Mouse (Mus musculus) hindbrain, embryonic 11.5 days (tissue): ENCODE measurements around the gene Suclg1. TPM values are rescaled to one million over a fixed set of nuclear protein-coding genes. Genes with fewer than 3 reads are reported as not detected.

Source experiments
- ATAC-seq: fragments of 200-750 bp; cut with Nextera tagmentation; 2 replicates; pipeline ENCODE4 v1.8.0; 2017; ENCODE audit warnings: mild to moderate bottlenecking, moderate TSS enrichment, moderate library complexity; ENCODE audit not compliant: low FRiP score
- DNase-seq: peaks from one replicate; pipeline ENCODE4 v3.0.0-alpha.2; 2015; ENCODE audit warnings: low spot score
- H3K27ac ChIP-seq: fragments of 300-500 bp; sonication (generic); 2 replicates; pipeline ENCODE4 v1.5.1; 2014; ENCODE audit warnings: mild to moderate bottlenecking, low read depth, low read length
- H3K27me3 ChIP-seq: fragments of 300-500 bp; sonication (generic); 2 replicates; pipeline ENCODE4 v1.6.1; 2014; ENCODE audit warnings: mild to moderate bottlenecking, low read length, moderate library complexity, mixed read lengths; ENCODE audit not compliant: control insufficient read depth, insufficient read depth
- H3K36me3 ChIP-seq: fragments of 300-500 bp; sonication (generic); 2 replicates; pipeline ENCODE4 v1.6.1; 2014; ENCODE audit warnings: mild to moderate bottlenecking, low read length, moderate library complexity, mixed read lengths; ENCODE audit not compliant: control insufficient read depth, insufficient read depth
- H3K4me1 ChIP-seq: fragments of 300-500 bp; sonication (generic); replicated peaks from 2 replicates; pipeline ENCODE4 v1.6.1; 2014; ENCODE audit warnings: low read length, mixed read lengths; ENCODE audit not compliant: control insufficient read depth, insufficient read depth
- H3K4me2 ChIP-seq: fragments of 300-500 bp; sonication (generic); replicated peaks from 2 replicates; pipeline ENCODE4 v1.6.1; 2014; ENCODE audit warnings: mild to moderate bottlenecking, low read depth, low read length
- H3K4me3 ChIP-seq: fragments of 300-500 bp; sonication (generic); 2 replicates; pipeline ENCODE4 v1.5.1; 2014; ENCODE audit warnings: low read depth, low read length
- H3K9ac ChIP-seq: fragments of 300-500 bp; sonication (generic); 2 replicates; pipeline ENCODE4 v1.6.1; 2014; ENCODE audit warnings: low read depth, low read length
- H3K9me3 ChIP-seq: fragments of 300-500 bp; sonication (generic); 2 replicates; pipeline ENCODE4 v1.6.1; 2016; ENCODE audit warnings: low read length; ENCODE audit not compliant: control insufficient read depth
- WGBS: fragments of 180-500 bp; shearing (Covaris S2); extraction: QIAGEN DNeasy Blood & Tissue Kit; methylation state at CpG from one replicate; pipeline ENCODE4 v1.1.7; 2014; 5-methylcytosine and 5-hydroxymethylcytosine counted together
- polyA plus RNA-seq: library from polyadenylated mRNA; unstranded; fragments of >200 nt; fragmentation: Nextera tagmentation; extraction: Ambion mirVana; gene quantifications from 2 replicates; pipeline ENCODE4 v1.2.1, GENCODE M21; 2014

The Suclg1 gene
- polyA plus RNA-seq, 1 experiment from 2014 or later, result 177 TPM

GRCm38 (mm10) chr6:73235650-73236049 is 12.5 kb upstream of the Suclg1 start:
- Histone ChIP-seq H3K27ac (no peak overlapping the region), H3K36me3 (no peaks in the 10 kb centered on the region), H3K9ac (no peak overlapping the region), H3K27me3 (no peaks in the 10 kb centered on the region), H3K4me2 (no peak overlapping the region), H3K4me3 (no peak overlapping the region), H3K9me3 (no peaks in the 10 kb centered on the region), H3K4me1 (no peaks in the 10 kb centered on the region)
- ATAC-seq, result no peak
- DNase-seq, result no peak
- 68% methylated on average over 3 of the region's 3 CpGs for WGBS

- DNase-seq (no peak), ATAC-seq (no peak)
- H3K36me3 ChIP-seq, result no peaks in the 10 kb centered on the region
- no peak overlapping the region for H3K4me3 ChIP-seq
- no peaks in the 10 kb centered on the region for H3K27me3 ChIP-seq
- no peak overlapping the region for H3K4me2 ChIP-seq
- 79% methylated on average over 2 of the region's 2 CpGs for WGBS
- H3K4me1 ChIP-seq, result no peaks in the 10 kb centered on the region
- H3K9me3 ChIP-seq, result no peaks in the 10 kb centered on the region
- no peak overlapping the region for H3K27ac ChIP-seq
- H3K9ac ChIP-seq, result no peak overlapping the region
Observed at GRCm38 (mm10) chr6:73246821-73247220, 1.4 kb upstream of the Suclg1 start.

DNA sequence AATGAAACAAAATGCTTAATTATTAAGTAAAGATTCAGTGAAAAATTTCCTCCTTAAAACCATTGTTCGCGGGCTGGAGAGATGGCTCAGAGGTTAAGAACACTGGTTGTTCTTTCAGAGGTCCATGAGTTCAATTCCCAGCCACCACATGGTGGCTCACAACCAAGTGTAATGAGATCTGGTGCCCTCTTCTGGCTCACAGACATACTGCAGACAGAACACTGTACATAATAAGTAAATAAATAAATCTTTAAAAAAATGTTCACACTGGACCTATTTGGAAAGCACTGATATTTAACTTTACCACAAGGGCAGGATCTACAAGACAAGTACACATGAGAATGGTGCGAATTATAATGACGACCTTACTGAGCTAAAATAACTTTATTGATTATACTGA is 730 bp upstream of the Suclg1 start:
- Histone ChIP-seq H3K4me2 (no peak overlapping the region), H3K4me3 (peak overlapping the region; percentile 82), H3K27ac (no peak overlapping the region), H3K27me3 (no peaks in the 10 kb centered on the region), H3K36me3 (no peaks in the 10 kb centered on the region), H3K4me1 (no peaks in the 10 kb centered on the region), H3K9ac (no peak overlapping the region), H3K9me3 (no peaks in the 10 kb centered on the region)
- ATAC-seq (no peak), DNase-seq (peak; percentile 56)
- WGBS, result 41% methylated on average over 4 of the region's 4 CpGs

GRCm38 (mm10) chr6:73249049-73249422 is 854 bp downstream of the Suclg1 start:
- Histone ChIP-seq H3K4me3 (peak overlapping the region; percentile 82), H3K27me3 (no peaks in the 10 kb centered on the region), H3K9ac (peak overlapping the region; percentile 86), H3K9me3 (no peaks in the 10 kb centered on the region), H3K36me3 (no peaks in the 10 kb centered on the region), H3K4me2 (peak overlapping the region; percentile 67), H3K27ac (no peak overlapping the region), H3K4me1 (no peaks in the 10 kb centered on the region)
- WGBS, result 12% methylated on average over 12 of the region's 12 CpGs
- ATAC-seq, result no peak; the same call in 1 of the 2 replicates
- peak; percentile 31 for DNase-seq

DNA sequence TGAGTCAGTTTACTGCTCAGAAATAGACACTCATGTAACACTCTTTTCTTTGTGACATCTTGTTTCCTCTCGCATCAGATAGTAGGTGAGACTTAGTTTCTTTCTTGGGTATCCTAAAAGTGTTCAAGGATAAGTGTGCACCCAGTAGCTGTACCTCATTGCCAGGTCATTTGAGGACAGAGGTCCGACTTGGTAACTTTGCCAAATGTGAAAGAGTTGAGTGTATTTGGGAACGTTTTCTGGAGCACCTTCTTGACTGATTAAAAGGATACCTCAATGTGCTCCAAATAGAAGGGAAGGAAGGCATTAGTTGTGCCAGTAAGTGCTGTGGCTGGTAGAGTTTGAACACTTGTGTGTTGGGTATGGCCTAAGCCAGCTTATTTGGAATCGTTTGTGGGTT is 1.7 kb downstream of the Suclg1 start:
- H3K36me3 ChIP-seq, result no peaks in the 10 kb centered on the region
- DNase-seq (no peak), ATAC-seq (no peak)
- H3K4me2 ChIP-seq, result no peak overlapping the region
- WGBS, result 86% methylated on average over 4 of the region's 4 CpGs
- H3K27ac ChIP-seq, result no peak overlapping the region
- H3K4me1 ChIP-seq, result no peaks in the 10 kb centered on the region
- no peaks in the 10 kb centered on the region for H3K27me3 ChIP-seq
- H3K9me3 ChIP-seq, result no peaks in the 10 kb centered on the region
- no peak overlapping the region for H3K4me3 ChIP-seq
- H3K9ac ChIP-seq, result no peak overlapping the region

DNA sequence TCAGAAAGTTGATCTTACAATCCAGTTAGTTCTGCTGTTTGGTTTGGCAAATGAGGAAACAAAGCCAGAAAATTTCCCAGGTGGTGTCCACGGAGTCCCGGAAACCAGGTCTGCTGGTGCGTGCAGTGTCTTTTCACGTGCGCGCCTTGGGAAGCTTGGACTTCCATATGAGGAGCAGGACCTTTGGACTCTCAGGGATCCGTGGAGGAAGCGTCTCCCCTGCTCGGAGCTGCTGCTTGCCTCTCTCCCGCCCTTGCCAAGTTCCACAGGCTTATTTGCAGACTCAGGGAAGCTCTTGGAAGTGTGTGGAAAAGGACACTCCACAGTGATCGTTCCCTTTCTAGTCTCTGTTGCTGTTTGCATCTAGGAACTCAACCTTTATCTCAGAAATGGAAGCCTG is 3.2 kb downstream of the Suclg1 start:
- 96% methylated on average over 11 of the region's 11 CpGs for WGBS
- Histone ChIP-seq H3K9ac (no peak overlapping the region), H3K27me3 (no peaks in the 10 kb centered on the region), H3K9me3 (no peaks in the 10 kb centered on the region), H3K4me2 (no peak overlapping the region), H3K27ac (no peak overlapping the region), H3K36me3 (no peaks in the 10 kb centered on the region), H3K4me1 (no peaks in the 10 kb centered on the region), H3K4me3 (no peak overlapping the region)
- ATAC-seq (no peak), DNase-seq (no peak)

- no peaks in the 10 kb centered on the region; the same call in 1 of the 2 replicates for H3K36me3 ChIP-seq
- no peaks in the 10 kb centered on the region for H3K4me1 ChIP-seq
- H3K9me3 ChIP-seq, result no peaks in the 10 kb centered on the region
- H3K27ac ChIP-seq, result no peak overlapping the region
- no peak overlapping the region for H3K9ac ChIP-seq
- no peak for DNase-seq
- ATAC-seq, result no peak
- H3K4me3 ChIP-seq, result no peak overlapping the region
- H3K4me2 ChIP-seq, result no peak overlapping the region
- no peaks in the 10 kb centered on the region for H3K27me3 ChIP-seq
Observed at GRCm38 (mm10) chr6:73252396-73252795, 4.2 kb downstream of the Suclg1 start.

- ATAC-seq, result no peak
- Histone ChIP-seq H3K27me3 (no peaks in the 10 kb centered on the region), H3K27ac (no peak overlapping the region), H3K36me3 (no peaks in the 10 kb centered on the region; the same call in 1 of the 2 replicates), H3K4me2 (no peak overlapping the region), H3K9me3 (no peaks in the 10 kb centered on the region), H3K4me3 (no peak overlapping the region), H3K4me1 (no peaks in the 10 kb centered on the region), H3K9ac (no peak overlapping the region)
- 98% methylated on average over 2 of the region's 2 CpGs for WGBS
- no peak for DNase-seq
Observed at GRCm38 (mm10) chr6:73253006-73253405, 4.8 kb downstream of the Suclg1 start.

DNA sequence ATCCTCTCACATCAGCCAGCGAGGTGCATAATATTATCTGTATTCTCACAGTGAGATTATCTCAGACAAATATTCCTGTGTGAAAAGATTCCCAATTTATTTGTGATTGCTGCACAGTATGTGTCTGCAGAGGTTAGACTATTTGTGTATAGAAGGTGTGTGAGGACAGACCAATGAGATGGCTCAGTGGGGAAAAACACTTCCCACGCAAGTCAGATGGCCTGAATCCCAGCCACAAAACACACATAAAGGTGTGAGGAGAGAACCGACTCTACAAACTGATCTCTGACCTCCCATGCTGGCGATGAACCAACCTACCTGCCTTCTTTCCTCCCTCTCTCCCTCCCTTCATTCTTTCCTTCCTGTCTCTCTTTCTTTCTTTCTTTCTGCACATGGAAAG is 5.4 kb downstream of the Suclg1 start:
- H3K9me3 ChIP-seq, result no peaks in the 10 kb centered on the region
- H3K4me1 ChIP-seq, result no peaks in the 10 kb centered on the region
- no peaks in the 10 kb centered on the region for H3K27me3 ChIP-seq
- WGBS, result 92% methylated on average over 4 of the region's 4 CpGs
- no peak overlapping the region for H3K27ac ChIP-seq
- no peaks in the 10 kb centered on the region; the same call in 1 of the 2 replicates for H3K36me3 ChIP-seq
- H3K4me3 ChIP-seq, result no peak overlapping the region
- DNase-seq (no peak), ATAC-seq (no peak)
- H3K9ac ChIP-seq, result no peak overlapping the region
- H3K4me2 ChIP-seq, result no peak overlapping the region
